10 mouse cellular contexts compared by ENCODE assay signal in genomic region chrX:60609202-60609601, GRCm38 (mm10). TPM values are rescaled to one million over a fixed set of nuclear protein-coding genes. Genes with fewer than 3 reads are reported as not detected.
DNase-seq lines count a peak whose midpoint lies in the region; ATAC-seq and TF ChIP-seq lines count a peak whose summit lies in the region.
"Had no signal": no experiment of that assay in that cellular context is flagged by ENCODE, and none has a peak within 500 bp of the region (broad histone marks: within the 10 kb centered on the region; RNA-seq: fewer than 3 reads in every experiment).

No protein-coding gene starts in this region.

- no peak overlapping the region for H3K27ac ChIP-seq in hindbrain, embryonic 14.5 days
- no peak overlapping the region for H3K27ac ChIP-seq in hindbrain, embryonic 10.5 days
- H3K27ac ChIP-seq in midbrain, postnatal 0 days (ENCODE audit: low read depth, low read length) = no peak overlapping the region
- H3K27ac ChIP-seq in midbrain, embryonic 13.5 days = no peak overlapping the region
- H3K27ac ChIP-seq: limb, embryonic 12.5 days had no signal

- TF ChIP-seq POLR2A in brain, embryonic 14.5 days (IDR thresholded peaks at IDR 0.05; ENCODE audit: borderline replicate concordance, extremely low read depth, insufficient read depth, insufficient read length, poor library complexity, severe bottlenecking) = no peak

- DNase-seq in hindbrain, embryonic 14.5 days (ENCODE audit: low spot score) = peak; percentile 58
- DNase-seq in hindbrain, embryonic 10.5 days (ENCODE audit: low spot score) = no peak
- peak; percentile 47 for DNase-seq in midbrain, postnatal 0 days (ENCODE audit: low spot score)
- peak; percentile 64 for DNase-seq in brain, embryonic 14.5 days (ENCODE audit: low read depth)
- peak; percentile 50 for DNase-seq in retina, postnatal 1 day
- no peak for DNase-seq in adrenal gland, adult 8-10 months
- no peak for DNase-seq in neural tube, embryonic 10.5 days (ENCODE audit: extremely low spot score, low spot score)
- DNase-seq: thymus, adult 2 months had no signal

- H3K4me3 ChIP-seq in hindbrain, embryonic 14.5 days (replicated peaks; ENCODE audit: low read length) = no peak overlapping the region
- H3K4me3 ChIP-seq in hindbrain, embryonic 10.5 days = no peak overlapping the region
- H3K4me3 ChIP-seq in midbrain, postnatal 0 days (ENCODE audit: low read depth, low read length) = no peak overlapping the region
- no peak overlapping the region for H3K4me3 ChIP-seq in midbrain, embryonic 13.5 days (replicated peaks)
- H3K4me3 ChIP-seq: limb, embryonic 12.5 days had no signal

- TF ChIP-seq CTCF in midbrain, postnatal 0 days (IDR thresholded peaks at IDR 0.05) = peak; percentile 73
- TF ChIP-seq CTCF in brain, embryonic 14.5 days (IDR thresholded peaks at IDR 0.05; ENCODE audit: borderline replicate concordance, extremely low read depth, insufficient read depth, insufficient read length) = peak; percentile 10; the same call in 1 of the 2 replicates

- WGBS in hindbrain, embryonic 14.5 days = 36% methylated on average over 3 of the region's 3 CpGs
- 44% methylated on average over 3 of the region's 3 CpGs for WGBS in hindbrain, embryonic 10.5 days
- WGBS in midbrain, postnatal 0 days = 34% methylated on average over 3 of the region's 3 CpGs
- WGBS in midbrain, embryonic 13.5 days = 29% methylated on average over 3 of the region's 3 CpGs

- no peak overlapping the region for H3K4me2 ChIP-seq in hindbrain, embryonic 14.5 days (replicated peaks)
- H3K4me2 ChIP-seq in midbrain, postnatal 0 days (ENCODE audit: low read depth, low read length, poor library complexity, severe bottlenecking) = no peak overlapping the region
- no peak overlapping the region for H3K4me2 ChIP-seq in midbrain, embryonic 13.5 days (replicated peaks)
- H3K4me2 ChIP-seq: limb, embryonic 12.5 days had no signal

- H3K4me1 ChIP-seq in hindbrain, embryonic 14.5 days (replicated peaks; ENCODE audit: control insufficient read depth, insufficient read depth, low read length) = no peaks in the 10 kb centered on the region
- no peaks in the 10 kb centered on the region for H3K4me1 ChIP-seq in hindbrain, embryonic 10.5 days (replicated peaks)
- H3K4me1 ChIP-seq in midbrain, postnatal 0 days (ENCODE audit: insufficient read depth, low read length) = no peaks in the 10 kb centered on the region
- H3K4me1 ChIP-seq in midbrain, embryonic 13.5 days (replicated peaks) = no peaks in the 10 kb centered on the region
- H3K4me1 ChIP-seq: limb, embryonic 12.5 days had no signal

- no peak for ATAC-seq in hindbrain, embryonic 14.5 days (ENCODE audit: low FRiP score)
- no peak for ATAC-seq in midbrain, postnatal 0 days (ENCODE audit: low FRiP score)
- no peak for ATAC-seq in midbrain, embryonic 13.5 days

- no peak overlapping the region for H3K9ac ChIP-seq in hindbrain, embryonic 14.5 days
- no peak overlapping the region for H3K9ac ChIP-seq in midbrain, postnatal 0 days (replicated peaks; ENCODE audit: low read length, poor library complexity, severe bottlenecking)
- H3K9ac ChIP-seq in midbrain, embryonic 13.5 days (replicated peaks) = no peak overlapping the region
- H3K9ac ChIP-seq: limb, embryonic 12.5 days had no signal

- H3K9me3 ChIP-seq in hindbrain, embryonic 14.5 days (ENCODE audit: control insufficient read depth, low read length) = no peaks in the 10 kb centered on the region
- no peaks in the 10 kb centered on the region for H3K9me3 ChIP-seq in hindbrain, embryonic 10.5 days
- H3K9me3 ChIP-seq in midbrain, postnatal 0 days (ENCODE audit: low read length) = no peaks in the 10 kb centered on the region
- H3K9me3 ChIP-seq in midbrain, embryonic 13.5 days = no peaks in the 10 kb centered on the region
- H3K9me3 ChIP-seq: limb, embryonic 12.5 days had no signal

- no peaks in the 10 kb centered on the region for H3K27me3 ChIP-seq in hindbrain, embryonic 14.5 days (ENCODE audit: control insufficient read depth, insufficient read depth, low read length)
- no peaks in the 10 kb centered on the region for H3K27me3 ChIP-seq in hindbrain, embryonic 10.5 days (ENCODE audit: insufficient read depth, poor library complexity, severe bottlenecking)
- H3K27me3 ChIP-seq in midbrain, postnatal 0 days (ENCODE audit: insufficient read depth, low read length) = no peaks in the 10 kb centered on the region
- H3K27me3 ChIP-seq in midbrain, embryonic 13.5 days = no peaks in the 10 kb centered on the region
- H3K27me3 ChIP-seq: limb, embryonic 12.5 days had no signal

- no peaks in the 10 kb centered on the region for H3K36me3 ChIP-seq in hindbrain, embryonic 14.5 days (replicated peaks; ENCODE audit: control insufficient read depth, insufficient read depth)
- no peaks in the 10 kb centered on the region for H3K36me3 ChIP-seq in hindbrain, embryonic 10.5 days
- no peaks in the 10 kb centered on the region for H3K36me3 ChIP-seq in midbrain, postnatal 0 days (ENCODE audit: insufficient read depth, low read length)
- H3K36me3 ChIP-seq in midbrain, embryonic 13.5 days = no peaks in the 10 kb centered on the region
- H3K36me3 ChIP-seq: limb, embryonic 12.5 days had no signal

RNA-seq across cellular contexts. Expression of gene Atp11c, which starts 16.7 kb away (rescaled TPM):
- polyA plus RNA-seq in hindbrain, embryonic 14.5 days (2014; fragmentation: Nextera tagmentation; extraction: Ambion mirVana) = 16.1 and 19.5 TPM in 2 replicates
- polyA plus RNA-seq in hindbrain, embryonic 10.5 days (2016; fragmentation: Nextera tagmentation; extraction: Ambion mirVana) = 12.5 and 15.9 TPM in 2 replicates
- total RNA-seq in midbrain, postnatal 0 days (2014; rRNA removed) = 20.3 and 23.6 TPM in 2 replicates
- polyA plus RNA-seq in midbrain, postnatal 0 days (2015; fragmentation: Nextera tagmentation; extraction: Ambion mirVana) = 5.0 and 6.0 TPM in 2 replicates
- 14.1 and 14.3 TPM in 2 replicates for polyA plus RNA-seq in midbrain, embryonic 13.5 days (2015; fragmentation: Nextera tagmentation; extraction: Ambion mirVana)
- 20.0 and 25.2 TPM in 2 replicates for polyA plus RNA-seq in brain, embryonic 14.5 days (2012; rRNA removed)
- 10 to 100 TPM; 13.6 to 15.1 (median 14.5) TPM for total RNA-seq in adrenal gland, adult 8-10 months (2022)

Comparison
In these comparisons a context has a peak if more than half of its experiments do, and no peak if none do; other contexts are left out.
1. DNase-seq: peak in hindbrain, embryonic 14.5 days (single experiment), midbrain, postnatal 0 days (single experiment), brain, embryonic 14.5 days (single experiment) and retina, postnatal 1 day (single experiment); none in hindbrain, embryonic 10.5 days (single experiment), adrenal gland, adult 8-10 months (single experiment) and neural tube, embryonic 10.5 days (single experiment).